Mouse (Mus musculus) cerebellum, postnatal 36 days (tissue): ENCODE data around the gene Olfr568.

Experiments
- DNase-seq, 2 experiments: peaks; one replicate each; pipeline ENCODE4 v3.0.0; 2021 to 2022; ENCODE audit warnings: mixed read lengths in 2 of 2

The Olfr568 gene

DNA sequence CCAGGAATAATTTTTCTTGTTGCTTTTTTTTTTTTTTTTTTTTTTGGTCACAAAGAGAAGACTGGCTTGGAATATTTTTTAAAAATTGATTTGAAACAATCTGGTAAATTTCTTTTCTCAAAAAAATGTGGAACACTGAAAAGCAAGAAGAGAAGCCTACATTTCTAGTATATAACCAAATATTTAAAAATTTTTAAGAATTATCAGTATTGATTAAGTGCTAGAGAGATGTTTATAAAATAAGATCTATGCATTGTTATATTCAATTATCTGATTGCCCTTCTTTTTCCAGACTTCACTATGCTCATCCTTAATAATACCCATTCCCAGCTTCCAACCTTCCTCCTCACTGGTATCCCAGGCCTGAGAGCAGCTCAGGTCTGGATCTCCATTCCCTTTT is at the start of gene Olfr568:
TSS of gene Olfr568 (plus strand) at position 301 of the 400 bp plus-strand sequence.
- no peak for DNase-seq

DNA sequence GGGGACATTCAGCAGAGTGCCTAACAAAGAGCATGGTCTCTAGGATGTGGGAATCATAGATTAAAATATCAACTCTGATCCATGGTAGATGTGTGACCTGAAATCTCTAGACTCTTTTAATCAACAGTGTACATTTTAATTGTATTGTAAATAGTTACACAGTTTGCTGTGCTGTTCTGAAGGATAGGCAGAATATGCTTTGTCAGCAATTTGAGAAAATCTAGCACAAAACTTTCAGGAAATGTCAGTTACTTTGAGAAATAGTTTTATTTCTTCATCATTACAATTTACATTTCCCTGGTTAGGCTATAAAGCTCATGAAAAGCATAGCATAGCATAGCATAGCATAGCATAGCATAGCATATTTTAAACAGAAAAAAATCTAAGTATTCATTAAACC is 21.1 kb upstream of the Olfr568 start:
- no peak for DNase-seq

DNA sequence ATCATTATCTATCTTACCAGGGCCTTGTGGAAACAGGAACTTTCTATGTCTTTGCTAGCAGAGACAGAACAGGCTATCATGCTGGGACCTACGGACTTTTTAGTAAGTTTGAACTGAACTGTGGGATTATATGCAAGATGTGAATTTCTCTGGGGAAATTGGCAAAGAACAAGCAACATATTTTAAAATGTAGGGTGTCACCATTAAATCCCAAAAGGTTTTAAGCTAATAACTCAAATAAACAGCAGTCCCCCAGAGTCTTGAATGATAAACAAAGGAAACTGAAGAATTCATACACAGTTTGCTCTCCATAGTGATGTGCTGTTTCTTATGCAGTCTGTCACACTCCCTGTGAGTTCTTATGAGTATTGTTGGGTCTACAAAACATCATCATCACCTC is 18.3 kb upstream of the Olfr568 start, which contains the start of gene Olfr566:
TSS of gene Olfr566 (minus strand) at position 101 of the 400 bp plus-strand sequence.
- no peak for DNase-seq

DNA sequence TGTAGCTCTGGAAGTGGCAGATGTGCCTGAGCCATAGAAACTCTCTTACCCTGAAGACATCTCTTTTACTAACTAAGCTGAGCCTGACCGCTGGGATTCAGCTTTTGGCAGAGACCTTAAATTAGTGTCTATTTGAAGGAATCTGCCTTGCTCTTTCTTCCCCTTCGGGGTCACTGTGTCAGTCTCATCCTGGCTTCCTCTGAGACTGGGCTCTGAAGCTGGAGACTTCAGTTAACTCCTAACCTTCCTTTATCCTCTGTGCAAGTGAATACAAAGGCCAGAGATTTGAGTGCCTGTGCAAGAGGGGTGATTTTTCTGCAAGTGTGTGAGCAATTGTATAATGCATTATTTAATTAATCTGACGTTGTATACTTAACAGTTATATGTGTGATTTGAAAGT is 13.9 kb downstream of the Olfr568 start, which contains the start of gene Olfr569:
TSS of gene Olfr569 (minus strand) at position 101 of the 400 bp plus-strand sequence.
- DNase-seq = no peak

DNA sequence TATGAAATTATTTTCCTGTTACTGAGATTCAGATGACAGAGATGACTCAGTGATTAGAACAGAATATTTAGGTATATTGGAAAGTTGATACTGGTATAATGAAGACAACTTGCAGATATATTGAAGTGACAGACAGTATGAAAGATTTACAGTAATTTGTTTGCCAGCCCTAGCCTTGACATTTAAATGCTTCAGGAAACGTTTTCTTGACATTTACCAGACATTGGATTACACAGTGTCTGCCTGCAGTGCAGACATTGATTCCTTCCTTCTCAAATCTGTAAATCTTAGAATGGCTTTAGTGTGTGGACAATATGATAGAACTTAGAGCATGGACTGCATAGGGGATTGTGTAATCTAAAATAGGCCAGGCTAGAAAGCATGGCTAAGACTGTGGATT is 38.3 kb downstream of the Olfr568 start:
- no peak for DNase-seq

DNA sequence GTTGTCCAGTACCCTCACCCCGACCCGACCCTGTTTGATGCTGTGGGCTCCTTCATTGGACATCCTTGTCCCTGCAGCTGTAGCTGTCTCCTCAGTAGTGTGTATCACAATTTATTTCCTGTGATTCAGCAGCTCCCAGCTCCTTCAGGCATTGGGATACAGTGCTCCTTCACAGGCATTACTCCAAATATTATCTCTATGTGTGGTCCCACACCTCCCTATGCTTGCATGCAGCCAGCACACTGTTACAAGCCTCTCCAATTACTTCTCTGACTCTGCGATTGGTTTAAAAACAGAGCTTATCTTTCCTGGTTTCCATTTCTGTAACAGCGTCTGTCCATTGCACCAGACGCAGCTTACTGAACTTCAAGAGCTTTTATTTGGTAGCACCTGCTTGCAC is 39.5 kb downstream of the Olfr568 start:
- no peak for DNase-seq

DNA sequence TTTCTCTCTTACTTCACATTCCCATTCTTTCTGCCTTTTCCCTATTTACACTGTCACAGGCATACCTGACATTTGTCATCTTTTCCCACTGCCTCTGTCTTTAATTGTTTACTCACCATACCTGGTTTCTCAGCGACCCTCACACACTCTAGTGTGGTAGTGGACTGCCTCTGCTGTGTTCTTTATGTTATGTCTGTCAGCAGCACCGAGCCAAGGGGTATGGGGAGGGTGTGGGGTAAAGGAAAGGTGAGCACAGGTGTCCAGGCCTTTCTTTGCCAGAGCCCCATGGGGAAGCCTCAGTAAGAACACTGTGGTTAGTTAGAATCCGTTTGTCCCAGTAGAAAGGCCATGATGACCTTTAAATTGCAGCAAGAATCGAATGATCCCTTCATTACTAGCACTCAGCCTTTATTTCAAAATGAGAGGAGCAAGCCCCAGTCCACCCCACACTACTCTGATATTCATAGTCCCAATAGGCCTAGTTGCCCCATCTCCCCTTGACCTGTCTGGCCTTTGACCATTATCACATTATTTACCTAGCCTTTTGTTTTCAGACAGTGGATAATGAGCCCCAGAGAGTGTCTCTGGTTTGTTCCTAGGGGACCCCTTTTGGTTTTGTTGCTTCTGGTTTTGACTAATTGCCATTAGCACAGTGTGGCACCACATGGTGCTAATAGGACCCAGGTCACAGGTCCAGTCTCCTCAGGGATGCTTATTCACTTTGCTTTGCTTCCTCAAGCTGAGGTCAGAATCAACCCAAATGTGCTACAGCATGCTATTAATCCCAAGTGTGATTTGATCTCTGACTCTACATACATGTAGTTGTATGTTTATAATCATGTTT is 40.3 kb downstream of the Olfr568 start, which contains the start of gene Olfr571:
TSS of gene Olfr571 (minus strand) at position 505 of the 844 bp plus-strand sequence.
- DNase-seq = no peak

DNA sequence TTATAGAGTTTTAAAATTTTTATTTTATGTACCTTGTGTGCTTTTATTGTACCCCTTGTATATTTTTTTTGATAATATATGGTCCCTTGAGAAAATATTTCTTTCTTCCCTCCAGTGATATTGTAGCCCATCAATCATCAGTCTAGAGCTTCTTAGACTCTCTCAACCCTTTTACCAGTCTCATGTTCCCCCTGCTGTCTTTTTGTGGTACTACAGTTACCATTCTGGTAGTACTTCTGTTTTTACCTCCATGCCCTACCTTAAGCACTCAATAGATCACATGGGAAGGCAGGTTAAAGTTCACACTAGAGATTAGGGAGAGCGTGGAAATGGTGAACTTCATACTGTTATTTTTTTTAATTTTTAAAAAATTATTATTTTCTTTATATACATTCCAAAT is 42.7 kb downstream of the Olfr568 start:
- peak in 1 of 2 experiments; percentile 8 for DNase-seq

DNA sequence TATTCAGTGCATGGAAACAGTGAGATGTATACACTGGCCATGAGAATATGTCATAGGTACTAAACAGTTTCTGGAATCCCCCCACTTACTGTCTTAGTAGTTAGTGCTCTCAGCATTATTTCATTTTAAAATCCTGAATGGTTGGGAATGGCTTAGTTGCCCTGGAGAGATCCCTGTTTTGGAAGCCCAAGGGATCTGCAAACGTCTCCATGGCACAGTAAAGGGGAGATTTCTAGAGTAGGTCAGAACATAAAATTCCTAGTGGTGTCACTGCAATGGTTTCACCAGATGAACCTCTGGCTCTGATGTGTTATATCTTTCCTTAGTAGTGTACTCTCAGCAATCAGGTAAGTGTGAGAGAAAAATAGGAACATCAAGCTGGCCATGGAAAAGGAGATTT is 47.2 kb downstream of the Olfr568 start, which contains the start of gene Olfr572:
TSS of gene Olfr572 (plus strand) at position 301 of the 400 bp plus-strand sequence.
- no peak for DNase-seq

DNA sequence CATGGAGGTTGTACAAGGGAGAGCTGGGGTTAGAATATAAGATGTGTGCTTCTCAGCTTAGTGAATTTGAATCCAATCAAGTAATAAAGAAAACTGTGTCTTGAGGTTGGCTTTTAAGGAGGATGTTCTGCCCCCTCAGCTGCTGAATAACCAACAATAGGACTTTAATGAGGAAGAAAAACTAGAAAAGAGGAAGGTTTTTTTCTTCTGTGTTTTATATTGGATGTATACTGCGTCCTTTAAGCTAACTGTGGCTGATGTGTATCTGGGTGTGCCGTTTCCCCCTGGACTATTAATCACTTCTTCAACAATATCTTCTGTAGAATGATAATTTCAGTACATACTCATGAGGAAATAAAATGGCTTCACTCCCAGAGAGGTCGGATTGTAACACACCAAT is 50.2 kb downstream of the Olfr568 start:
- DNase-seq = no peak
